Mouse (Mus musculus) CD8-positive naive resting alpha-beta T cell, adult 2 months (primary cell): ENCODE results near the gene Hsf4.
"Not testable (repeated sequence)": the region's sequence is repeated elsewhere in the genome, so short reads cannot be mapped to it uniquely, and the experiment has no call there.

Experiments
- DNase-seq, 2 experiments: peaks; one replicate each; pipeline ENCODE4 v3.0.0; 2022; ENCODE audit warnings: low read depth in 2 of 2, low spot score in 2 of 2

The Hsf4 gene

DNA sequence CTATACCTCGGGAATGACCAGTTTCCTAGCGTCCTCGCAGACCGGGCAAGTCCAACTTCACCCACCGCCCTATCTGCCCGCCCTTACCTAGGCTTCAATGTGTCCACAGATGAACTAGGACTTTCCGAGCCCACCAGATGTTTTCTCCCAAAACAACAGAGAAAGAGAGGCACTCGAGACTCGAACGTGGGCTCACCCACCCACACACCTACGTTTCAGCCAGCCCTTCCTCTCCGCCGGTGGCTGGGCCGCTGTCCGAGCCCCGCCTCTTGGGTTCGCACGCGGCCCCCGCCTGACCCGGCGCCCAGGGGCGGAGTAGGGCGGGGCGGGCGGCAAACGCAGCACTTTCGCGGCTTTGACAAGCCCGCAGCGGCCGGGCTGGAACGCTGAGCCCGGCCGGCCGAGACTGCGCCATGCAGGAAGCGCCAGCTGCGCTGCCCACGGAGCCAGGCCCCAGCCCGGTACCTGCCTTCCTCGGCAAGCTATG is at the start of gene Hsf4:
TSS of gene Hsf4 (plus strand) at position 341 of the 487 bp plus-strand sequence.
- no peak for DNase-seq

DNA sequence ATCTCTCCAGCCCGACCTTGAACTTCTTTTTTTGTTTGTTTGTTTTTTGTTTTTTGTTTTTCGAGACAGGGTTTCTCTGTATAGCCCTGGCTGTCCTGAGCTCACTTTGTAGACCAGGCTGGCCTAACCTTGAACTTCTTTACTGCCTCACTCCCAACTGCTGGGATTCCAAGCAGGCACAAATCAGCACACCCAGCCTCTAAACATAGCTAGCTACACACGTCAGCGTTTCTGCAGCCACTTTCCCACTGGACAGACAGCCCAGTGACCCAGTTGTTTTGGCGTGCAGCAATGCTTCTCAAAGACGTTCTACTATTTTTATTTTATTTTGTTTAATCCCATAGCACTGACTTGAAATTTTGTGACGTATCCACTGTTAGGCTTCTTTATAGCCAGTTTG is 45.8 kb upstream of the Hsf4 start:
- DNase-seq: no peak

DNA sequence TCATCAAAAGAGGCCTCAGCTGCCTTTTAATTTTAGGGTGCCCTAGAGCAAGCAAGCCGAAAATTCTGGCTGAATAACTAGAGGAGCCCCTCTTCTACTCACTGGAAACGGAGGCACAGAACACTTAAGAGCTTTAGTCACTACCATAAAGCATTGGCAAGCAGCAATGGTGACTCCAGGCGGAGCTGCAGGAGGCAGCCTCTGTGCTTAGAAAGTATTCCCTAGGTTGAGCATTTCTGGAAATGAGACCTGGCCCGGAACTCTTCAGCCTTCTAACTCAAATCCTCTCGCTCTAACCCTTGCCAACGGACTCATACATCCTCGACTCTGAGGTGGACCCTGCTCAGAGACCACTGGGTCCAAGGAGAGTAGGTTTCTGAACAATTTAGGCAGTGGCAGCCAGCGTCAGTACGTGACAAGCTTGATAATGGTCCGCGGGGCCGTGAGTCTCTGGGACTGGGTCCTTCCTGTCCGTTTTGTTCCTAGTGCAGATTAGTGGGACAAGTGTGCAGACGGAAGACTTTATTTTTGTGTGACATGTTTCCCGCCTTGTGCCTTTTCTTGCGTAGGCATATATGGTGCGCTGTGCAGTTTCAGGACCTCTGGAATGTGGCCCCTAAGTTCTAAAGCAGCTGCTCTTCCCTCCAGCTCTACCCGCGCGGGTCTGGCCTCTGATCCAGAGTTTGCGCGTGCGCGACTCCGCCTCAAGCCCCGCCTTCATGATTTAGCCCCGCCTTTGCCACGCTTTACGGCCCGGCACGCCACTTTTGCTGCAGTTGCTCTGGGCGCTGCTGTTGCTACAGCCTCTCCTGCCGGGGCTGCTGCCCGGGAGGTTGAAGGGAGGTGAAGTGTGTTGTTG is 45.0 kb upstream of the Hsf4 start, which contains the start of gene D230025D16Rik:
TSS of gene D230025D16Rik (plus strand) at position 733 of the 859 bp plus-strand sequence.
- DNase-seq: peak; percentile 92 to 97

DNA sequence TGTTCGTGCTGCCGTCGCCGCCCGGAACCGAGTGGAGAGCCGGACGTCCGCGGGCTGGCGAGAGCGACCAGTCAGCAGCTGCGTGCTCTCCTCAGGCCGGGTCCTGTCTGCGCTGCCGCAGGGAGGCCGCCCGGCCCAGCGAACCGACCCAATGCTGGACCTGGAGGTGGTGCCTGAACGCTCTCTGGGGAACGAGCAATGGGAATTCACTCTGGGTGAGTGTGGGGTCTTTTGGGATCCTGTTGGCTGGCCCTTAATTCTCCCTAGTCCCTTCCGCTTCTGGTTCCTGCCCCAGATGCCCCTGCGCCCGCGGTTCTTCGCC is 44.4 kb upstream of the Hsf4 start:
- no peak for DNase-seq

DNA sequence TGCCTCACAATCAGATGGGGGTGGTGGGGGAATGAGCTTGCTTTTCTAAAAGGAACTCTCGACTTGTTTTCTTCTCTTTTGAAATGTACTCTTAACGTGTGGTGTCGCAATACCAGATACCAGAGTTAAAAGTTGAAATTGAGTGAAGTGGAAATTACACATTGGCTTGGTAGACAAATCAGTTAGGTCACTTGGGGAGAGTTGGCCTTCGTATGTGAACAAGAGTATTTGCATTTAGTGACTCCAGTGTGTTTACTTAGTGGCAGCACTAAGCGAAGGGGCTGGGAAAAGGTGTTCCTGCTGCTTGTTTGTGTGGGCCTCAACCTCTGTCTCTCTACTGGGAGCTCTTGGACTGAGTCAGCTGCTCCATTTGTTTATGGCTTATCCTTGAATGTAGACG is 43.7 kb upstream of the Hsf4 start:
- no peak for DNase-seq

DNA sequence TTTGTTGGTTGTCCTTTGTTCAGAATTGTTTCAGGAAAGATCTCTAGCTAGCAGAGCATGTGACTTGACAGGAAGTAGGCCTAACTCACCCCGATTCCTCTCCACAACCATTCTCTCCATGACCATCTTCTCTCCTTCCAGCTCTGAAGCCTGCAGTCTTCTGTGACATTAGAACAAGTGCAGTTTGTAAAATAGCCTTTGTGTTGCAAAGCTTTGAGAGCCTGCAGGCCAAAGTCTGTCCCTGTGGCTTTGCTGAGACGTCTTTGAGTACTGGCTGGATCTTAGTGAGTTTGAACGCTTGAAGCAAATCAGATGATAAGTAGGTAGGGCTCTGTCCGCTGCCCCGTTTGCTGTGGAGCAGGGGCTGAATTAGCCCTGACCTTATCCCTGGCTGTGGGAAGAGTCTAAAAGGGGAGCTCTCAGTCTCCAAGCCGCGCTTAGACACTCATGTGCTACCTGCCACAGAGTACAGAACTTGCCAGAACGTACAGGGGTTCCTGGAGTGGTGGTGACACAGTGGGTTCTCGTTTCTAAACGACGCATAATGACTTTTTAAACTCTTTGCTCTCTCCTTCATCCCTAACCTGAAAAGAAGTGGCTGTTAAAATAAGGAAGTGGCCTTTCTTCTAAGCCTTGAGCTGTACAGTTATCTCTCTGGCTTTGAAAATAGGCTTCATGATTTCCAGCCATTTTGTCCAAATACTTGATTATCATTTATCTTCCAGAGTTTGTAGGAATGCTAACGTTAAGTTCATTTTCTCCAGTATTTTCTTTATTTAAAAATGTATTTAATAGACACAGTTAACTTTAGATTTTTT is 37.9 kb upstream of the Hsf4 start:
- no peak for DNase-seq

DNA sequence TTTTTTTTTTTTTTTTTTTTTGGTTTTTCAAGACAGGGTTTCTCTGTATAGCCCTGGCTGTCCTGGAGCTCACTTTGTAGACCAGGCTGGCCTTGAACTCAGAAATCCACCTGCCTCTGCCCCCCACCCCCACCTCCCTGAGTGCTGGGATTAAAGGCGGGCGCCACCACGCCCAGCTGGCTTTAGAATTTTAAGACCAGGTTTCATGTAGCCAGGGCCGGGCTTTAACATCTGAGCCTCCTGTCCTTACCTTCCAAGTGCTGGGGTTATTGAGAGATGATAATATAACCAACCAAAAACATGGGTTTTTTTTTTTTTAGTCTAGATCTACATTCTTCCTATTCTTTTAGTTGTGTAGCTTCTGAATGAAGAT is 37.3 kb upstream of the Hsf4 start:
- not testable (repeated sequence) for DNase-seq

DNA sequence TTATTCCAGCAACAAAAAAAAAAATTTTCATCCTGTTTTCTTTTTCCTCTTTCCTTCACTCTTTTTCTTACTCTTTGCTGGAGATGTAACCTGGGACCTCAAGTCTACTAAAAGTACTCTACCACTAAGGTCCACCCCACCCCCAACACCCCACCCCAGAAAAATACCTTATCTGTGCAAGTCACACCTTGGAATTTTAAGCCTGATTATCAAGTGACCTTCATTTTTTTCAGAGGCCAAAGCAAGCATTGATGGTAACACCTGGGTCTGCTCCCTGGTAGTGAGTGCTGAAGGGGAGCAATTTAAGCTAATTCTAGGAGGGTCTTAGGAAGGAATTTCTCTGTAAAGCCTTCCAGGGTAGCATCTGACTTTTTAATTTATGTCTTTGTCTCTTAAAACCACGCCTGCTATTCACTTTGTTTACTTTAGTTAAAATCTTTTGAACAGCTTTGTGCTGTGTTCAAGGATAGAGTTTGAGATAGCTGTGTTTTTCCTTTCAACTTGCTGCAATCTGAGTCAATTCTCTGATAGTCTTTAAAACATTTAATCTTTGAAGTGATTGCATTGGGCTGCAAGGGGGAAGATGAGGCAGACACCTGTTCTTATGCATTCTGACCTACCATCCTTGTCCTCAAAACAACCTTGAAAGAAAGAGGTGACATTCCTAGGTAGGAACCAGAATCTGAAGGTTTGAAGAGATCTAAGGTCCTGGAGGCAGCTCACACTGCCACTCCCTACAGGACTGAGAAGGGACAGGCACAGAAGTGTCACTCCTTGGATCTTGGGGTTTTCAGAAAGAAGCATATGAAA is 36.3 kb upstream of the Hsf4 start:
- DNase-seq: no peak

DNA sequence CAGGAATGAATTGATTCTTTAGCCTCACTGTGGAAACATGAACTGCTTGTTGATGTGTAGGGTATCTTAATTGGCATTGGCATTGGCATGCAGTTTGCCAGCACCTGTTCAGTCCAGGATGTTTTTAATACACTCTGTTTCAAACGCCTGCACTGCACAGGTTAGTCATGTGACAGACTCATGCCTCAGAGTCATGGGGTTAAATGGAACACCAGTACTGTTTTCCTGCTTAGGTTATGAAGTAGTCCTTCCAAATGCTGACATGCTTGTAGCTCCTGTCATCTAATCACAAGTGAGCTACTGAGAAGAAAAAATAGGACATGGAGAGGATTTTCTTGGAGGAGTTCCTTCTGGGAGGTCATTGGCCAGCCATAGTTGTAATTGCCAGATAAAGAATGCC is 34.4 kb upstream of the Hsf4 start:
- DNase-seq: no peak

DNA sequence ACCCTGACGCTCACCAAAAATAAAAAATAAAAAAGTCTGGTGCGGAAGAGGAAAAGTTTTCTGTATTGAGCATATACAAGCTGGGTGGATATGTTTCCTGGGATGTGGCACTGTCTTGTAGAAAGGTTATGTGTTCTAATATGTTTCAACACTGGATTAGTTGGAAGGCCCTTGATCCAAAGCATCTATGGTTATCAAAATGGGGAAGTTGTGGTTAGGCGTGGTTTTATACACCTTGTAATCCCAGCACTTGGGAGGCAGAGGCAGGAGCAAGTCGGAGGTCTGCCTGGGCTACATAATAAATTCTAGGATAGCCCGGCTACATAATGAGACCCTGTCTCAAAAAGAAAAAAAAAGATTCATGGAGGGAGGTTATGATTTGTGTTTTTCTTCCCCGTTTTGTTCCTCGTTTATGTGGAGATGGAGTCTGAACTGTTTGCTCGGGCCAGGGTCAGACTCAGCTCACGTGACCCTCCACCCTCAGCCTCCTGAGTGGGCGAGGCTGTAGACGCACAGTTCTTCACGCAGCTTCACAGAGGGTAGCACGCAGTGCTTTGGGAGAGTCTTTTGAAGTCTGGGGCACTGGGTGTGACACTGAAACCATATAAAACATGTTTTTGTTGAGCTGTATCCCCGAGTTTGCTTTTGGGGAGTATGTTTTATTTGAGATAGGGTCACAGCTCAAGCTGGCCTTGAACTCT is 32.0 kb upstream of the Hsf4 start:
- DNase-seq: no peak

DNA sequence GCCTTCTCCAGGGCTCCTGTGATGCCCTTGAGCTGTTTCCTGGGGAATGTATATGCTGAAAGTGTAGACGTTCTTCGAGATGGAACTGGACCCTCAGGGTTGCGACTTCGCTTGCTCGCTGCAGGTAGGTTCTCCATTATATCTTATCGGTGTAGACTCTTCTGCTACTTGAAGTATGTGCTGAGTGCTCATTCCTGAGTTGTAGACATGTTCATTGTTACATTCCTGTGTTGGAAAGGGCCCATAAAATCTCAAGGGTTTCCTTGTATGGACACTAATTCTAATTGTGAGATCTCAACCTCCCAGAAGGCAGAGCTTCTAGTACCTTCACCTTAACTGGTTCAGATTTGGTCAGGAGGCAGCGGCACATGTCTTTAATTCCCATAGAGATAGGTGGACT is 28.6 kb upstream of the Hsf4 start:
- no peak for DNase-seq

DNA sequence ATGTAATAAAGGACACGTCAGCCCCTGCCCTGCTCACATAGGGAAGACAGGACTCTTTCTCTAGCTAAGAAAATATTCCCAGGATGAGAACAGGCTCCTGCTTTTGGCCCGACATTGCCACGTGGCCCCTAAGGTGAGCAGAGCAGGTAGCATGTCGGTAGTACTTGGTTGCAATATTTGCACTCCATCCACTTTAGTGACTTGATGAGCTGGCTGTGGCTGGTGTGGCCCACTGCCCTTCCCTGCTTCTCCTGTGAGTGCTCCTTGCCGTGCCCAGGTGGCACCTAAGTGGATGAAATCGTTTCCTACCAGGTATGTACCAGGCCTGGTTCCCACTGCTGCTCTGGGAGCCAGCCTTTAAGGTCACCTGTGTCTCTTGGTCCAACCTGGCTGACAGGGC is 17.6 kb upstream of the Hsf4 start:
- no peak for DNase-seq

DNA sequence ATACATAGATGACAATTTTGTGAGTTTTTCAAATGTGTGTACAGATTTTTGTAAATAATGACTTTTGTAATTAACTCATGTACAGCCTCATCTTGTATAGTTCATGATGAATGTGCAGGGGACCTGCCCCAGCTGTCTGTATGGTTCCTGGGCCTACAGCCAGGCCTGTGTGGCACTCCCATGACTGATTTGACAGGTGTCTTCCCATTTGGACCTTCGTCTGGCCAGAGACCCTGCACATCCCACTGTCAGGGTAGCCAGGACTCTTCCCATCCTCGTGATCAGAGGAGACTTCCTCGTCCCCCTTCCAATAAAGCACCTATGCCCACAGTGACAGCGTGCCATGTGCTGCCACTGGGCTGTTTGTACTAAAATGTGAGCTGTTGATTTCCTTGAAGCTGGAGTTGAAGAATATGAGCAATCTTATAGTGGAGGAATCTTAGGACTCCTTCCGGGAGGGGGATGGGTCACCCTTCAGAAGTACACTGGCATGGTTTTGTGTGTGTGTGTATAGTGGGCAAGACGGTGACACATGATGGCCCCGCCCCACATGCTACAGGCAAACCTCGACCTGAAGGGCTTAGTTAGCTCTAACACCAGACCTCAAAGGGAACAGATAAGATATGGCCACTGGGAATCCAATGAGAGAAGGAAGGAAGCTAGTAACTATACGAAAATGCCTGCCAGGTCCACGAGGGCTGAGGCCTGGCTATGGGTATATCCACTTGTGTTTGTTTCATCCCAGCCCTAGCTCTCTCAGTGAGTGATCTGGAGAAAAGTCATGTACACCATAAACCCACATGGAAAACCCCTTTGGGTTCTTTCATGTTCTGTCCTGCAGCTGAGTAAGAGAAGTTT is 16.7 kb upstream of the Hsf4 start:
- no peak for DNase-seq

DNA sequence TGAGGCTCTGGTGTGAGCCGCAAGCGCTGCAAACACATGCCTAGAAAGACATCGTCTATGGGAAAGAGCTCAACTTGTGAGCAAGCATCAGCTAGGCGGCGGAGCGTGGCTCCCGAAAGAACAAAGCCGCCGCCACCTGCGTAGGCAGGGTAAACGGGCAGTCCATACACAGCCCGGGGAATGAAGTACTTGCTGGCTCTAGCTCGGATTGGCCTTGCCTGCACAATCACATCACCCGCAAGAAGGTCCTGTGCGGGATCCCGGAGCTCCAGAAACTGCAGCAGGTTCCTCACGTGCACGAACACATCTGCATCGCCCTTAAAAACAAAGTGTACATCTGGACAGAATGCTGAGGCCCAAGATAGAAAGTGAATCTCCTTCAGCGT is 15.8 kb upstream of the Hsf4 start:
- no peak for DNase-seq

DNA sequence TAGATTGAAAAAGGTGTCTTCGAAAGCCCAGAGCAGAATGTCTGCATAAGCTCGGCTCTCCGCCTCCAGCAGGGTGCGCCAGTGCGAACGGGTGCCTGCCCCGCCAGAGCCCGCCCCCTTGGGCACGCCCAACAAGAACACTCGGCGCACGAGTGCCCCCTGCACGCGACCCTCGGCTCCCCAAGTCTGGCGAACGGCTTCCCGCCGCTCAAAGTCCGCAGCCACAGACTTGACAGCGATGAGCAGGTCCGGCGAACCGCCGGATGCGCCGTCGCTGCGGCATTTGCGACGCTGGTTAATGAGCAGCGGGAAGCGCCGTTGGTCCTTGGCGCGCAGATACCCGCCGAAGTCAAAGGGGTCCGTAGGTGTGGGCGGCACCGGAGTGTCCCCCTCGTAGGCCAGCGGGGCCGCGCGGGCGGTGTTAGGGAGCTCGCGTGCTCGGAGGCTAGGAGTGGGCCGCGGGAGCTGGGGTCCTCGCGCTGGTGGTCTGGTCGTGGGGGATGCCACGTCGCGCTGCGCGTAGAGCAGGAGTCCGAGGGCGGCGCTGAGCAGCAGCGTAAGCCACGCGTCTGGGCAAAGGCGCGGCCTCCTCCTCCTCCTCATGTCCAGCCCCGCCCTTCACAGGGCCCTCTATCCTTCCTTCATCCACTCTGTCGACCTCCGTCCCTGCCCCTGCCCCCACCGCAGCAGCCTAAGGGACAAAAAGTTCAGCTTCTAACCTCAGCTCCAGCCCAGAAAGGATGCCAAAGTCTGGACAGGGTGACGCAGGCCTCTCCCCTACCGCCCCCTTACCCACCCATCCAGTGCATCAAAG is 15.2 kb upstream of the Hsf4 start:
- DNase-seq: peak; percentile 87 to 91

DNA sequence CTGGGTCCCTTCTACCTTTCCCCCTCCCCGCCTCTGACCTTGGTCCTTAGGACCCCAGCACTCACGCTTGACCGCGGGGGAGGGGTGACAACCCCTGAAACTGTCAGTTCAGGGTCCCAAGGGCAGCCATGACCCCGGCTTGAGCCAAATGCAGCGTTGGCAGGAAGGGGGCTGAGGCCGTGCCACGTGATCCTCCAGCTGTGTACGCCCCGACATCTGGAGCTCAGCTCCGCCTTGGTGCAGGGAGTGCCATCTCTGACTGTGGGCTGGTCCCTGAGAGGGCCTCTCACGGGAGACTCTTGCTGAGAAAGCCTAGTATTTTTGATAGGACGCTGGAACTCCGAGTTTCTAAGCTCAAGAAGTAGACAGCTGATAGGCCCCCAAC is 14.6 kb upstream of the Hsf4 start, which contains the start of gene B3gnt9:
TSS of gene B3gnt9 (minus strand) at position 188 of the 385 bp plus-strand sequence.
- peak; percentile 40 to 54 for DNase-seq

DNA sequence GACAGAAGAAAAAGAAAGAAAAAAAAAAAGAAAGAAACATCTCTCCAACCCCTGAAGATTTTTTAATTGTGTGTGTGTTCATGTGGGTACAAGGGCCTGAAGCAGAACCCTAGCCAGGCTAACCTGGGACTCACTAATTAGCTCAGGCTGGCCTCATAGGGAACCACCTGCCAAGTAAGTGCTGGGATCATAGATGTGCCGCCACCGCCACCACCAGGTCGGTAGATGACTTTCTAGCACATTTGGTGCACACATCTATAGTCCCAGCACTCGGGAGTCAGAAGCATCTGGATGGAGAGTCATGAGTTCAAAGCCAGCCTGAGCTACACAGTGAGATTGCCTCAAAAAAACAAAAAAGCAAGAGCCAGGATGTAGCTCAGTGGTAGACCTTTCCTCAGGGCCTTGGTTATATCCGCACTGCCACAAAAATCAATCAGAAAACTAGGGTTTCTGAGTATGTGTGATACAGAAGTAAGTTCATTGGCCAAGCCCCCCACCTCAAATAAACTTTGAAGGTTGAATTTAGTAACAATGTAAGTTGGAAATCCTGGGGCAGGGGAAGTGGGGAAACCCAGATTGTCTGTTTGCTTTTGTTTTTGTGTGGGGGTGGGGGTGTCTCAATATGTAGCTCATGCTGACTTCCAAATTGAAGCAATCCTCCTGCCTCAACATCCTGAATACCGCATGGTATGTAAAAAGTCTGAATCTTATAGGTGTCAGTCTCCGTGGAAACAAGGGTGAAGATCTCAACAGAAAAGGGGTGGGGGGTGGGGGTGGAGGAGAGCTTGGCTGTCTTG is 12.1 kb upstream of the Hsf4 start:
- DNase-seq: no peak
